Mouse (Mus musculus): ENCODE measurements at regions not wholly inside any gene's neighbourhood (a gene's known extent, or its start where the extent isn't known, plus 50 kb on each side); places are given as distances from the start of the nearest gene placed in this dataset.

DNA sequence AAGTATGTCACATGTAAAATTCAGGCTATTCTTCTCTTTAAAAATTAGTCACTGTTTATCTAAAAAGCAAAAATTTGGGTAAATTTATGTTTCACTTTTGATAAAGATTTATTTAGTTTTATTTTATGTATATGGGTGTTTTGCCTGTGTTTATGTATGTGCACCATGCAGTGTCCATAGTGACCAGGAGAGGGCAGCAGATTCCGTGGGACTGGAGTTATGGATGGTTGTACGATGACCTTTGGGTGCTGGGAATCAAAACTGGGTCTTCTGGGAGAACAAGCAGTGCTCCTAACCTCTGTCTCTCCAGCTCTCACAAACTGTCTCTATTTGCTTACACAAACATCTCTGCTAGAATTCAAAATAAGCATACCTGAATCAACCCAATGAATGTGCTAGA, 146.4 kb upstream of the Habp2 start:
- TF ChIP-seq CTCF (IDR thresholded peaks at IDR 0.05; ENCODE audit: borderline replicate concordance, control insufficient read depth, extremely low read depth, insufficient read depth, low read length, poor library complexity) (no peak), POLR2A (IDR thresholded peaks at IDR 0.05; ENCODE audit: control insufficient read depth, extremely low read depth, insufficient read depth, low read length, poor library complexity) (no peak)
